Comparison of ENCODE assay signal across 8 mouse cellular contexts in genomic region chr9:87730271-87730960, GRCm38 (mm10). TPM values are rescaled to one million over a fixed set of nuclear protein-coding genes. Genes with fewer than 3 reads are reported as not detected.
A peak's percentile ranks its signal among the peaks of the same experiment; 100 is the strongest.
DNase-seq lines count a peak whose midpoint lies in the region; ATAC-seq and TF ChIP-seq lines count a peak whose summit lies in the region.

No protein-coding gene starts in this region.

- H3K9me3 ChIP-seq in kidney, embryonic 14.5 days (ENCODE audit: control insufficient read depth, low read length) = no peaks in the 10 kb centered on the region
- H3K9me3 ChIP-seq in ES-E14 (ENCODE audit: control insufficient read depth, insufficient read depth, low read depth, low read length) = no peaks in the 10 kb centered on the region
- no peaks in the 10 kb centered on the region for H3K9me3 ChIP-seq in embryonic facial prominence, embryonic 10.5 days
- no peaks in the 10 kb centered on the region for H3K9me3 ChIP-seq in liver, embryonic 15.5 days (replicated peaks)
- H3K9me3 ChIP-seq in stomach, embryonic 16.5 days (replicated peaks; ENCODE audit: control insufficient read depth, low read length) = no peaks in the 10 kb centered on the region

- no peaks in the 10 kb centered on the region for H3K36me3 ChIP-seq in kidney, embryonic 14.5 days (ENCODE audit: control insufficient read depth, insufficient read depth, low read length)
- H3K36me3 ChIP-seq in ES-E14 (ENCODE audit: control insufficient read depth, insufficient read depth, low read length, poor library complexity, severe bottlenecking) = no peaks in the 10 kb centered on the region
- no peaks in the 10 kb centered on the region for H3K36me3 ChIP-seq in embryonic facial prominence, embryonic 10.5 days (replicated peaks)
- H3K36me3 ChIP-seq in liver, embryonic 15.5 days (replicated peaks) = no peaks in the 10 kb centered on the region
- no peaks in the 10 kb centered on the region for H3K36me3 ChIP-seq in stomach, embryonic 16.5 days (ENCODE audit: control insufficient read depth, insufficient read depth, low read length)

- no peak for DNase-seq in kidney, adult 18-20 months
- DNase-seq in ES-E14 (ENCODE audit: low read depth, low spot score) = no peak
- no peak for DNase-seq in embryonic facial prominence, embryonic 10.5 days (ENCODE audit: low spot score)
- DNase-seq in heart, postnatal 4 days = peak; percentile 49
- no peak for DNase-seq in Muller cell, postnatal 12 days (ENCODE audit: inconsistent ontology term)

- peaks cover 65% of the 10 kb centered on the region for H3K27me3 ChIP-seq in kidney, embryonic 14.5 days (ENCODE audit: control insufficient read depth, insufficient read depth, low read length)
- H3K27me3 ChIP-seq in embryonic facial prominence, embryonic 10.5 days (replicated peaks; ENCODE audit: low read depth, poor library complexity, severe bottlenecking) = peaks cover 98% of the 10 kb centered on the region
- peaks cover 83% of the 10 kb centered on the region for H3K27me3 ChIP-seq in liver, embryonic 15.5 days
- H3K27me3 ChIP-seq in stomach, embryonic 16.5 days (ENCODE audit: control insufficient read depth, insufficient read depth, low read length) = peaks cover 60% of the 10 kb centered on the region

- H3K27ac ChIP-seq in kidney, embryonic 14.5 days (ENCODE audit: low read depth, low read length) = peak overlapping the region; percentile 59
- H3K27ac ChIP-seq in ES-E14 (ENCODE audit: insufficient read depth, low read depth, low read length, poor library complexity, severe bottlenecking) = no peak overlapping the region
- H3K27ac ChIP-seq in embryonic facial prominence, embryonic 10.5 days (replicated peaks) = peak overlapping the region; percentile 12
- no peak overlapping the region for H3K27ac ChIP-seq in liver, embryonic 15.5 days (replicated peaks)
- H3K27ac ChIP-seq in stomach, embryonic 16.5 days (ENCODE audit: low read length) = no peak overlapping the region

- in situ Hi-C loops in ES-E14 (cut with MboI; ENCODE audit: low sequenced_read_pairs in 2 of 2, unreplicated experiment in 2 of 2) = no loop called here

- H3K4me2 ChIP-seq in kidney, embryonic 14.5 days (replicated peaks; ENCODE audit: low read depth, low read length) = peak overlapping the region; percentile 63
- H3K4me2 ChIP-seq in liver, embryonic 15.5 days = peak overlapping the region; percentile 59
- H3K4me2 ChIP-seq in stomach, embryonic 16.5 days (ENCODE audit: low read depth, low read length) = peak overlapping the region; percentile 69

- peak; percentile 53 for ATAC-seq in kidney, embryonic 14.5 days (ENCODE audit: low FRiP score, low TSS enrichment)
- ATAC-seq in liver, embryonic 15.5 days (ENCODE audit: insufficient read depth) = no peak; the same call in 1 of the 2 replicates
- peak; percentile 54; the same call in 1 of the 2 replicates for ATAC-seq in stomach, embryonic 16.5 days (ENCODE audit: insufficient read depth, low FRiP score)

- H3K4me1 ChIP-seq in kidney, embryonic 14.5 days (ENCODE audit: control insufficient read depth, insufficient read depth, low read length) = 0 out of 2 replicates have a peak, but pooled peaks cover 7% of the 10 kb centered on the region
- H3K4me1 ChIP-seq in ES-E14 (ENCODE audit: control insufficient read depth in 2 of 2, insufficient read depth in 2 of 2, low read length in 2 of 2, poor library complexity in 1 of 2) = no peaks in the 10 kb centered on the region
- peaks cover 24% of the 10 kb centered on the region for H3K4me1 ChIP-seq in embryonic facial prominence, embryonic 10.5 days
- H3K4me1 ChIP-seq in liver, embryonic 15.5 days (replicated peaks) = peaks cover 18% of the 10 kb centered on the region; the same call in 1 of the 2 replicates
- H3K4me1 ChIP-seq in stomach, embryonic 16.5 days (ENCODE audit: control insufficient read depth, insufficient read depth, low read length) = peaks cover 6% of the 10 kb centered on the region

- H3K9ac ChIP-seq in kidney, embryonic 14.5 days (ENCODE audit: low read depth, low read length) = peak overlapping the region; percentile 72
- peak overlapping the region; percentile 54; the same call in 1 of the 2 replicates for H3K9ac ChIP-seq in ES-E14 (ENCODE audit: insufficient read depth, low read depth, low read length, poor library complexity, severe bottlenecking)
- no peak overlapping the region for H3K9ac ChIP-seq in liver, embryonic 15.5 days
- H3K9ac ChIP-seq in stomach, embryonic 16.5 days (ENCODE audit: low read length) = peak overlapping the region; percentile 66

- H3K4me3 ChIP-seq in kidney, embryonic 14.5 days (ENCODE audit: low read length) = peak overlapping the region; percentile 56
- H3K4me3 ChIP-seq in ES-E14 (ENCODE audit: insufficient read depth in 1 of 2, low read depth in 1 of 2, low read length in 2 of 2, poor library complexity in 1 of 2, severe bottlenecking in 1 of 2) = peak overlapping the region; percentile 65 to 67
- H3K4me3 ChIP-seq in embryonic facial prominence, embryonic 10.5 days = peak overlapping the region; percentile 61
- H3K4me3 ChIP-seq in liver, embryonic 15.5 days (replicated peaks) = peak overlapping the region; percentile 25
- peak overlapping the region; percentile 51 for H3K4me3 ChIP-seq in stomach, embryonic 16.5 days (replicated peaks; ENCODE audit: low read length)

- under 1% methylated on average over 55 of the region's 91 CpGs for WGBS in kidney, embryonic 14.5 days
- WGBS in embryonic facial prominence, embryonic 10.5 days = under 1% methylated on average over 91 of the region's 91 CpGs
- 1% methylated on average over 70 of the region's 91 CpGs for WGBS in liver, embryonic 15.5 days (ENCODE audit: insufficient replicate concordance)
- under 1% methylated on average over 85 of the region's 91 CpGs for WGBS in stomach, embryonic 16.5 days

TF ChIP-seq in ES-E14, 5 proteins besides CTCF, POLR2A, EP300 and RAD21:
- no peak for TF ChIP-seq ZNF384 (IDR thresholded peaks at IDR 0.05; ENCODE audit: low read depth, low read length)
- TF ChIP-seq CHD2 (IDR thresholded peaks at IDR 0.05; ENCODE audit: low read depth, low read length) = no peak
- TF ChIP-seq HCFC1 (IDR thresholded peaks at IDR 0.05; ENCODE audit: borderline replicate concordance, insufficient read depth, low read length) = no peak
- no peak for TF ChIP-seq MAFK (IDR thresholded peaks at IDR 0.05; ENCODE audit: insufficient read depth, low read depth, low read length)
- TF ChIP-seq ZC3H11A (IDR thresholded peaks at IDR 0.05; ENCODE audit: borderline replicate concordance, low read depth, low read length) = no peak

RNA-seq across cellular contexts. Expression of gene Tbx18, which starts 0.6 kb away (rescaled TPM):
- polyA plus RNA-seq in kidney, embryonic 14.5 days (2014; fragmentation: Nextera tagmentation; extraction: Ambion mirVana) = 3.1 and 3.5 TPM in 2 replicates
- total RNA-seq in ES-E14 (2012; rRNA removed) = 0.11 and 0.58 TPM in 2 replicates
- 2.6 and 2.8 TPM in 2 replicates for polyA plus RNA-seq in embryonic facial prominence, embryonic 10.5 days (2016; fragmentation: Nextera tagmentation; extraction: Ambion mirVana)
- 10 to 100 TPM; 13.9 to 15.2 TPM for total RNA-seq in heart, postnatal 4 days (2021)
- 0.03 and 0.10 TPM in 2 replicates for polyA plus RNA-seq in liver, embryonic 15.5 days (2015; fragmentation: Nextera tagmentation; extraction: Ambion mirVana)
- polyA plus RNA-seq in stomach, embryonic 16.5 days (2015; fragmentation: Nextera tagmentation; extraction: Ambion mirVana) = 0.37 and 0.43 TPM in 2 replicates

Comparison
In these comparisons a context has a peak if more than half of its experiments do, and no peak if none do; other contexts are left out.
1. H3K27ac ChIP-seq: peak in kidney, embryonic 14.5 days (single experiment) and embryonic facial prominence, embryonic 10.5 days (single experiment); none in ES-E14 (single experiment), liver, embryonic 15.5 days (single experiment) and stomach, embryonic 16.5 days (single experiment).
2. Peak in every context shown above with its lines, with median percentiles within 50 percentile points of each other: H3K4me2 ChIP-seq and H3K4me3 ChIP-seq.